Mouse (Mus musculus) liver, adult 10 weeks (tissue): ENCODE results near the gene Efnb1. TPM values are rescaled to one million over a fixed set of nuclear protein-coding genes. Genes with fewer than 3 reads are reported as not detected.

Source experiments
- polyA plus RNA-seq: library from polyadenylated mRNA; stranded (reverse); fragments of 350-450 nt; fragmentation: Illumina TruSeq; extraction: RNeasy Lipid Tissue Mini Kit (QIAGEN cat#74804); gene quantifications from one replicate; pipeline ENCODE4 v1.2.3, GENCODE M21; 2014; ENCODE audit warnings: low read depth, low replicate concordance

Efnb1 gene
- 0.82 TPM for polyA plus RNA-seq

GRCm38 (mm10) chrX:99135523-99136258, at the start of gene Efnb1:
Gene Efnb1, plus strand, starts transcription at chrX:99136130.

Other genes starting within 250 kb of the Efnb1 start
- gene Ophn1, start 245.1 kb upstream of the Efnb1 start, polyA plus RNA-seq: 2.0 TPM
- 38.2 TPM for gene Yipf6, start 199.8 kb upstream of the Efnb1 start, polyA plus RNA-seq
- 4.0 TPM for gene Stard8, start 132.9 kb upstream of the Efnb1 start, polyA plus RNA-seq